ENCODE assay signal across 11 mouse cellular contexts in genomic region chr11:19094183-19094582, GRCm38 (mm10).
"Had no signal": no experiment of that assay in that cellular context is flagged by ENCODE, and none has a peak within 500 bp of the region (broad histone marks: within the 10 kb centered on the region; RNA-seq: fewer than 3 reads in every experiment).

No protein-coding gene starts in this region.

- DNase-seq: kidney, adult 2 months; kidney, postnatal 14 days; left cerebral cortex, postnatal 4 days; liver; liver, embryonic 13.5 days; liver, postnatal 0 days; lung, postnatal 36 days; right cerebral cortex, postnatal 14 days; thymus, postnatal 4 days had no signal

- H3K9ac ChIP-seq: kidney, embryonic 15.5 days; liver, embryonic 13.5 days; liver, postnatal 0 days had no signal

- ATAC-seq: intestine, embryonic 16.5 days; liver, postnatal 0 days had no signal

- H3K4me3 ChIP-seq: kidney, embryonic 15.5 days; liver, embryonic 13.5 days had no signal

- H3K27me3 ChIP-seq: kidney, embryonic 15.5 days; liver, embryonic 13.5 days had no signal

- H3K27ac ChIP-seq: kidney, embryonic 15.5 days; liver, embryonic 13.5 days had no signal

- H3K4me1 ChIP-seq: kidney, embryonic 15.5 days; liver, embryonic 13.5 days had no signal

- H3K36me3 ChIP-seq: kidney, embryonic 15.5 days; liver, embryonic 13.5 days had no signal

- H3K4me2 ChIP-seq: kidney, embryonic 15.5 days; liver, embryonic 13.5 days had no signal

- H3K9me3 ChIP-seq: kidney, embryonic 15.5 days; liver, embryonic 13.5 days had no signal
